Mouse (Mus musculus) limb, embryonic 13.5 days (tissue): ENCODE results near the gene C1qtnf5. TPM values are rescaled to one million over a fixed set of nuclear protein-coding genes. Genes with fewer than 3 reads are reported as not detected.

Source experiments
- ATAC-seq: fragments of 200-750 bp; cut with Nextera tagmentation; 2 replicates; pipeline ENCODE4 v1.8.0; 2017; ENCODE audit warnings: low read depth, moderate number of reproducible peaks, moderate TSS enrichment; ENCODE audit not compliant: low FRiP score
- H3K27ac ChIP-seq: fragments of 300-500 bp; sonication (generic); 2 replicates; pipeline ENCODE4 v1.5.1; 2015; ENCODE audit warnings: inconsistent platforms, mild to moderate bottlenecking, moderate library complexity
- H3K27me3 ChIP-seq: fragments of 300-500 bp; sonication (generic); 2 replicates; pipeline ENCODE4 v1.6.1; 2015; ENCODE audit warnings: mild to moderate bottlenecking, inconsistent platforms
- H3K36me3 ChIP-seq: fragments of 300-500 bp; sonication (generic); 2 replicates; pipeline ENCODE4 v1.6.1; 2015; ENCODE audit warnings: inconsistent platforms, mild to moderate bottlenecking, moderate library complexity
- H3K4me1 ChIP-seq: fragments of 300-500 bp; sonication (generic); 2 replicates; pipeline ENCODE4 v1.6.1; 2015; ENCODE audit warnings: inconsistent platforms
- H3K4me2 ChIP-seq: fragments of 300-500 bp; sonication (generic); replicated peaks from 2 replicates; pipeline ENCODE4 v1.6.1; 2015; ENCODE audit warnings: inconsistent platforms, mild to moderate bottlenecking, moderate library complexity
- H3K4me3 ChIP-seq: fragments of 300-500 bp; sonication (generic); 2 replicates; pipeline ENCODE4 v1.5.1; 2015; ENCODE audit warnings: moderate library complexity, mild to moderate bottlenecking, inconsistent platforms
- H3K9ac ChIP-seq: fragments of 300-500 bp; sonication (generic); 2 replicates; pipeline ENCODE4 v1.6.1; 2015; ENCODE audit warnings: mild to moderate bottlenecking, inconsistent platforms
- H3K9me3 ChIP-seq: fragments of 300-500 bp; sonication (generic); 2 replicates; pipeline ENCODE4 v1.6.1; 2016; ENCODE audit warnings: inconsistent platforms
- WGBS: fragments of 180-500 bp; shearing (Covaris S2); methylation state at CpG from one replicate; pipeline ENCODE4 v1.1.7; 2015; 5-methylcytosine and 5-hydroxymethylcytosine counted together
- polyA plus RNA-seq: library from polyadenylated mRNA; unstranded; fragments of >200 nt; fragmentation: Nextera tagmentation; extraction: Ambion mirVana; gene quantifications from 2 replicates; pipeline ENCODE4 v1.2.1, GENCODE M21; 2015

C1qtnf5 gene
- polyA plus RNA-seq, 1 experiment from 2014 or later: 3.4 TPM

DNA sequence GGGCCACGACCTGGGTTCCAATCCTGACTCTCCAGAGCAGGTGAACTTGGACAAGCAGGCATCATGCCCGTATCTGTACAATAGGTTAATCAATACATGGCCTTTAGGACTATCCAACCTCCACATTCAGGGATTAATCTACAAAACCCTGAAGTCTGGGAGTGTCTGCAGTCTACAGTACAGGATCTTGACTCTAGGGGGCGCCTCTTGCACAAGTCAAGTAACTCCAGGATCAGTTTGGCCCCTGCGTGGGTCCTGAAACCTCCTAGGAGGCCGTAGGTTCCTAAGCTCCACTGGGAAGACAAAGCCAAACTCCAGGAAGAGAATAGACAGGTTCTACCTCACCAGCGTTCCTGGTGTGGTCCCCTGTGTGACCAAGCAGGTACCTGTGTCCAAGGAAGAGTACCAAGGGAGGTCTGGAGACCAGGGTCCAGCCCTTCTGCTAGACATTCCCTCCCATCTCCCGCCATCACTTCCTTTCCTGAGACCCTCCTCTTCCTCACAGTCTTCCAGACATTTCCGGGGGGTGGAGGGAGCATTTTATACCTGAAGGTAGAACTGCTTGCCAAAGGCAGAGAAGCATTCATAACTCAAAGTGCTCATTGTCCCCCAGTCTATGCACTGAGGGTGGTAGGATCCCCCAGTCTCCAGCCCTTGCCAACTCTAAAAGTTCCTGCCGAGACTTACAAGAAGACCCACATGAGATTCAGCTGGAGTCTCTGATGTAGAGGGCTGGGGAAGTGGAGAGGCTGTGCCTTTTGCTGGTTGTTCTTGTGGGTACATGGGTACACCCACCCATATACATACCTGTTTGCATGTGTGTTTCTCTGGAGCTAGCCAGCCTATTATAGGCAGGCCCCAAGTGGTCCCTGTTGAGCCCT lies 32.4 kb upstream of the C1qtnf5 start:
- no peak for ATAC-seq
- Histone ChIP-seq H3K9me3 (no peaks in the 10 kb centered on the region), H3K36me3 (no peaks in the 10 kb centered on the region), H3K4me1 (peaks cover 42% of the 10 kb centered on the region), H3K9ac (no peak overlapping the region), H3K27ac (no peak overlapping the region), H3K4me2 (no peak overlapping the region), H3K4me3 (no peak overlapping the region), H3K27me3 (peaks cover 12% of the 10 kb centered on the region)
- WGBS: 59% methylated on average over 9 of the region's 9 CpGs

DNA sequence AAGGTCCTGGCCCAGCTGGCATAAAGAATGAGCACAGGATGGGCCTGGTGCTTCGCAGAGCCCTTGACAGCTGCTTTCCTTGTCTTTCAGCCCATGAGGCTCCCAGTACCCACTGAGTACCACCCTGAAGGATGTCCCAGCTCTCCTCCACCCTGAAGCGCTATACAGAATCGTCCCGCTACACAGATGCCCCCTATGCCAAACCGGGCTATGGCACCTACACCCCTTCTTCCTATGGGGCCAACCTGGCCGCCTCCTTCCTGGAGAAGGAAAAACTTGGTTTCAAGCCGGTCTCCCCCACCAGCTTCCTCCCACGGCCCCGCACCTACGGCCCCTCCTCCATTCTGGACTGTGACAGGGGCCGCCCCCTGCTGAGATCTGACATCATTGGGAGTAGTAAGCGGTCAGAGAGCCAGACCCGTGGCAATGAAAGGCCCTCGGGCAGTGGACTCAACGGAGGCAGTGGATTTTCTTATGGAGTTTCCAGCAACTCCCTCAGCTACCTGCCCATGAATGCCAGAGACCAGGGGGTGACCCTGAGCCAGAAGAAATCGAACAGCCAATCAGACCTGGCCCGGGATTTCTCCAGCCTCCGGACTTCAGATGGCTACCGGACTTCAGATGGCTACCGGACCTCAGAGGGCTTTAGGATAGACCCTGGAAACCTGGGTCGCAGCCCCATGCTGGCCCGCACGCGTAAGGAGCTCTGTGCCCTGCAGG lies 31.6 kb upstream of the C1qtnf5 start:
- Histone ChIP-seq H3K4me3 (no peak overlapping the region), H3K27ac (no peak overlapping the region), H3K4me2 (no peak overlapping the region), H3K4me1 (peaks cover 47% of the 10 kb centered on the region), H3K9me3 (no peaks in the 10 kb centered on the region), H3K9ac (no peak overlapping the region), H3K27me3 (peaks cover 6% of the 10 kb centered on the region; the same call in 1 of the 2 replicates), H3K36me3 (no peaks in the 10 kb centered on the region)
- 67% methylated on average over 24 of the region's 24 CpGs for WGBS
- no peak for ATAC-seq

DNA sequence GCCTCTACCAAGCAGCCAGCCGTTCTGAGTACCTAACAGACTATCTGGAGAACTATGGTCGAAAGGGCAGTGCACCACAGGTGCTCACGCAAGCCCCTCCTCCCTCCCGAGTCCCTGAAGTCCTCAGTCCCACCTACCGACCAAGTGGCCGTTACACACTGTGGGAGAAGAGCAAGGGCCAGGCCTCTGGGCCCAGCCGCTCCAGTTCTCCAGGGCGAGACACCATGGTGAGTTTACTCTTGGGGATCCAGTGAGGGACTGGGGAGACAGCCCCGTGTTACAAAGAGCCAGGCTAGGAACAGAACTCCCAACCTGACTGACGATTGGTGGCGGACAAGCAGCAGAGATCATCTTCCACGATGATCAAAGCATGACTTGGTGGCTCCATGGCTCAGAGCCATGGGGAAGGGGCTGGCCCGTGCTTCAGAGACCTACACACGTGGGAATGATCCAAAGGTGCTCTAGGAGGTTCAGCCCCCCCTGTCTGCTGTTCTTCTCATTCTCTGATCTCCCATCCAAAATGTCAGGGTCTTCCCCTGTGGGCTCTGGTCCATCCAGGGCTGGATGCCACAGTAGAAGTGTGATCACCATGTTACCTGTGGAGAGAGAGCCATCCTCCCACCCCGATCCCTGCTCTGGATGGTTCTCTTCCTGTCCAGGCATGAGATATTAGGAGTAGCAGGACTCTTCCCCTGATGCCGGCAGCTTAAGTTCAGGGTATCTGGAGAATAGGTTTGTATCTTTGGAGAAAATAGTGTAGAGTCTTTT lies 30.9 kb upstream of the C1qtnf5 start:
- peaks cover 47% of the 10 kb centered on the region for H3K4me1 ChIP-seq
- no peak overlapping the region for H3K27ac ChIP-seq
- H3K36me3 ChIP-seq: no peaks in the 10 kb centered on the region
- 68% methylated on average over 16 of the region's 16 CpGs for WGBS
- ATAC-seq: no peak
- H3K4me3 ChIP-seq: no peak overlapping the region
- H3K27me3 ChIP-seq: peaks cover 3% of the 10 kb centered on the region; the same call in 1 of the 2 replicates
- H3K4me2 ChIP-seq: no peak overlapping the region
- no peak overlapping the region for H3K9ac ChIP-seq
- H3K9me3 ChIP-seq: no peaks in the 10 kb centered on the region

DNA sequence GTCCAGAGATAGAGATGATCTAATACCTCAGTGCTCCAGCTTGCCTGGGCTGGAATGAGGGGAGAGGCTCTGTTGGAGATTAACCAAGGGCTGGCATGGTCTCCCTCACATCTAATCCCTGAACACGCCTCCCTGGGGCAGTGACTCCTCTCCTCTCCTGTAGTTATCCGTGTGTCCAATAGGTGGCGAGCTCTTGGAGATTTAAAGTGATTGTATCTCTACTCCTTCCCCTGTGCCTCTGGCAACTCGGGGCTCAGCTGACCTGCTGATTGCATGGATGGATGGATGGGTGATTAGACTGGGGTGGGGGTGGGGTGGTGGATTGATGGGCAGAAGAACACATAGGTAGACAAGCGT lies 30.3 kb upstream of the C1qtnf5 start:
- Histone ChIP-seq H3K9ac (no peak overlapping the region), H3K27me3 (no peaks in the 10 kb centered on the region; the same call in 1 of the 2 replicates), H3K9me3 (no peaks in the 10 kb centered on the region), H3K4me3 (no peak overlapping the region), H3K27ac (no peak overlapping the region), H3K36me3 (no peaks in the 10 kb centered on the region), H3K4me2 (no peak overlapping the region), H3K4me1 (peaks cover 48% of the 10 kb centered on the region)
- 21% methylated on average over 5 of the region's 5 CpGs for WGBS
- ATAC-seq: no peak

DNA sequence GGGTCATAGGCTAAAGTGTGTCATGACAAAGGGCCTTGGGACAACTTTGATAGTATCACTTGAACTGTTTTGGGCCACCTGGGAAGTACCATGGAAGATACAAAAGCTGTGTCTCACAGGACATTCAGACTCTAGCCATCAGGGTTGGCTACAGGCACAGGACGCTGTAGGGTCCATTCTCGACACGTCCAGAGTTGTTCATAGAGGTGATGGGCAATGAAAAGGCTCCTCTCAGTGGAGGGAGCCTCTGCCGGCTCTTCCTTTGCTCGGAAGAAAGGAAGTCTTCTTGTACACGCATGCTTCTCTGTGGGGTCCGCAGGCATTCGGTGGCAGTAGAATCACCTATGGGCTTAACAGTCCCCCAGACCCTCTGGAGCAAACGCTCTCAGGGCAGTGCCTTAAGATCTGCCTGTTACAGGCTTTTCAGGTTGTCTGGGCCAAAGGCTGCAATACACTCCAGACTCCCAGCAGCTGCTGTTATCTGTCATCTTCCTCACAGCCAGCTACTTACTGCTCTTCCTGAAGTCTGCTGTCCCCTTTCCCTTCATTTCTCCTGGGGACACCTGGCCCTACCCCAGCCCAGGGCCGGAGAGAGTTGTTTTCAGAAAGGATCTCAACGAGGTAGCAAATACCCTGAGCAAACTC lies 29.7 kb upstream of the C1qtnf5 start:
- peaks cover 3% of the 10 kb centered on the region; the same call in 1 of the 2 replicates for H3K27me3 ChIP-seq

DNA sequence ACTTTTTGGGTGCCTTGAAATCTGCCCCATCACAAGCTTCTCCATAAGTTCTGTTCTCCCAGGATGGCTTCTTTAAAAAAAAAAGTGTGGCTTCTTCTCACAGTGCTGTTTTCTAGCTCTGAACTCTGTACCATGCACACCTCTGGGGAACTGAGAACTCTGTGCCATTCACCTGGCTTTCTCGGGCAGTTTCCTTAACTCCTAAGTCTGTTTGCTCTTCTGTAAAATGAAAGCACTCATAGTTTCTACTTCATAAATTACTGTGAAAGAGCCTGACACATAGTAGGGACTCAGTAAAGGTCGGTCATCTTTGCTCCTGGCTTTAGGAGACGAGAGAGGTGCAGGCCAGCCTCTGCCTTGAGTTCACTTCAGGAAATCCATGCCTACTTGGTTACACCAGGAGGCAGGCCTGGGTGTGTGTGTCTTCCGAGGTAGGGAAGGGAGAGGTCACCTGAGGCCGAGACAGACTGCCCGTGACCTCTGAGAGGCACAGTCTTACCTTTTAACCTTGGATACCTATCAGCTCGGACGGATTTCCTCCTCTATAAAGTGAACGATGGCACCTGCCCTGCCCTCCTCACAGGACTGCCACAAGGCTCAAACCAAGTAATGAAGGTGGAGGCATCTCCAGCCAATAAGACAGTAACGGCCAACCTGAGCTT lies 28.8 kb upstream of the C1qtnf5 start:
- 79% methylated on average over 10 of the region's 10 CpGs for WGBS
- Histone ChIP-seq H3K4me1 (peaks cover 39% of the 10 kb centered on the region), H3K36me3 (no peaks in the 10 kb centered on the region), H3K9ac (no peak overlapping the region), H3K27me3 (peaks cover 11% of the 10 kb centered on the region), H3K4me3 (no peak overlapping the region), H3K4me2 (0 out of 2 replicates have a peak overlapping the region, but pooled peaks have one; percentile 21), H3K9me3 (no peaks in the 10 kb centered on the region), H3K27ac (no peak overlapping the region)
- ATAC-seq: no peak

More for the DNA sequence above, 29.7 kb upstream of the C1qtnf5 start:
- H3K9ac ChIP-seq: no peak overlapping the region
- WGBS: 86% methylated on average over 11 of the region's 11 CpGs
- H3K27ac ChIP-seq: no peak overlapping the region
- peaks cover 46% of the 10 kb centered on the region for H3K4me1 ChIP-seq
- no peak overlapping the region for H3K4me3 ChIP-seq
- H3K9me3 ChIP-seq: no peaks in the 10 kb centered on the region
- H3K36me3 ChIP-seq: no peaks in the 10 kb centered on the region
- no peak overlapping the region for H3K4me2 ChIP-seq
- no peak for ATAC-seq

DNA sequence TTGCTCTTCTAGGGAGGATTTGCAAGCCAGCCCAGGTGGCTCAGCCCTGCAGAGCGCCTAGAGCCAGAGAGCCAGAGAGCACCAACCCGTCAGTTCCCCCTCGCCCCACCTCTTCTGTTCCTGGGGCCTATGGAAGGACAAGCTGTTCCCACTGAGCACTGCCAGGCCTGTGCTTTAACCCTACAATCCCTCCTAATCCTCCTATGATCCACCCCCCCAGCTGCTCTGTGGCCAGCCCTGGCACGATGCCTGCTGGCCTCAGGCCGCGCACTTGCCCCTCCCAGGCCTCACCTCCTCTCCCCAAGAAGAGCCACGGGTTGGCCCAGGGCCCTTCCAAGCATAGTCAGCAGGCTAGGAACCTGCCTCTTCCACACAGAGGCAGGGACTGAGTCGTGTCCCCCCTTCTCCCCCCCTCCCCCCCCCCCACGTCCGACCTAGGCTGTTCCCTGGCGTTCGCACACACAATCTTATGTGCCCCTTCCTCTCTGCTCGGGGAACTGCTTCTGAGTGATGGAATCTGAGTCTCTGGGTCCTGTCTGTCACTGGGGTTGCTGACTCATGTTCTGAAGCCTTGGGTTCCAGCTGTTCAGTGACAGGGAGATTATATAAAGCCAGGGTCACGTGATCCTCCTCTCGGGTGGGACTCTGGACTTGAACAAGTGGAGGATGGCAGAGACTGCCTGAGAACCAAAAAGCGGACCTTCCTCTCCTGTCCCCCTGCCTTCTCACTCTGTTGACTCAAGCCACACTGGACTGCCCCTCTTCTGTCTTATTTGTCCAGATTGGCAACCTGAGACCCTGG lies 27.9 kb upstream of the C1qtnf5 start:
- no peaks in the 10 kb centered on the region for H3K36me3 ChIP-seq
- H3K27ac ChIP-seq: no peak overlapping the region
- WGBS: 30% methylated on average over 15 of the region's 16 CpGs
- peaks cover 47% of the 10 kb centered on the region for H3K4me1 ChIP-seq
- H3K4me2 ChIP-seq: 0 out of 2 replicates have a peak overlapping the region, but pooled peaks have one; percentile 21
- peaks cover 20% of the 10 kb centered on the region for H3K27me3 ChIP-seq
- H3K4me3 ChIP-seq: no peak overlapping the region
- peak; percentile 82 for ATAC-seq
- H3K9me3 ChIP-seq: no peaks in the 10 kb centered on the region
- no peak overlapping the region for H3K9ac ChIP-seq

DNA sequence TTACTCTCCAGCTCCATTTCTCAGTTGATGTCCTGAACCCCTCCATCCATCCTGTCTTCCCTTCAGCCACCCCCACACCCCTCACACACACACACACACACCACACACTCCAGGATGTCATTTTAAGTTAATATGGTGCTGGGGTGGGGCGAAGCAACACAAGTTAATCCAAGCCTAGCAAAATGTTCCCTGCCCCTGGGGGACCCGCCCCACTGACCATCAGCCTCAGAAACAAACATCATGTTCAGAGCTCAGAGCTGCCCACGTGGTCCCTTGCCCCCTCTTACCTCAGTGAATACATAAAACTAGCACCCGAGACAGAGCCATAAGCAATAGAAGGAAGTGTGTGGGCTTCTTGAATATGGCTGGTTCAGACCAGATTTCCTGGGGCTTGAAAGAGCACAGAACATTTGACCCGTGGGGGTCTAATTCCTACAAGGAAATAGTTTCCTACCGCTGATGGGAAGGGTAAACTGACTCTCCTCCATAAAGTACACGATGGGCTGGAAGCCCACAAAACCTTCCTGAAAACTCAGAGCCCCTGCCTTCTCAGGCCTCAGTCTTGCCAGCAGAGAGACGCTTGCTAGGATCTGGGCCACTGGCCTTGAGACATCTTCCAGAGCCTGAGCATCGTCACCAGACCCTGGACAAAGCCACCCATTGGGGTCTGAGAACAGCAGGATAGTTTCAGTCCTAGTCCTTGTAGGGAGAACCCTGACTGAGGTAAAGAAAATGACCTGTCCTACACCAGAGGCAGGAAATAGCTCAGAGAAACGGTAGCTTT lies 26.9 kb upstream of the C1qtnf5 start:
- Histone ChIP-seq H3K36me3 (no peaks in the 10 kb centered on the region), H3K27me3 (peaks cover 24% of the 10 kb centered on the region), H3K9ac (no peak overlapping the region), H3K27ac (no peak overlapping the region), H3K4me1 (peaks cover 53% of the 10 kb centered on the region), H3K9me3 (no peaks in the 10 kb centered on the region), H3K4me2 (no peak overlapping the region), H3K4me3 (no peak overlapping the region)
- no peak for ATAC-seq
- WGBS: 57% methylated on average over 10 of the region's 10 CpGs

DNA sequence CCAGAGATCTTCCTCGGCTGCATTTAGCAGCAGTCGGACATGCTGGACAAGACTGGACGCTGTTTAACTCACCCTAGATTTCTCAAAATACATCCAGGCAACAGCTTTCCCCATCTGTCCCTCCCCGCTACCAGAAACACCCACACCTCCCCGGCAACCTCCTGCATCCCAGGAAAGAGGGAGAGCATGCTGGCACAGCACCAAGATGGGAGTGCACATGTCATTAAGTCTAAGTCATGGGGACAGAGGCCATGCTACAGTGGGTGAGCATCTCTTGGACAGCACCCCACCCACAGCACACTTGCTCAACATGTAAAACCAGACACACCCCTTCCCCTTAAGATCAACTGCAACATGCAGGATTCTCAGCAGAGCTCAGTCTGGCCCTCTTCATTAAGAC lies 26.1 kb upstream of the C1qtnf5 start:
- H3K4me3 ChIP-seq: no peak overlapping the region
- whole genome bisulfite sequencing: 70% methylated on average over 5 of the region's 5 CpGs
- ATAC-seq: no peak
- H3K27me3 ChIP-seq: peaks cover 32% of the 10 kb centered on the region
- no peaks in the 10 kb centered on the region for H3K9me3 ChIP-seq
- no peaks in the 10 kb centered on the region for H3K36me3 ChIP-seq
- H3K27ac ChIP-seq: no peak overlapping the region
- H3K4me2 ChIP-seq: no peak overlapping the region
- H3K4me1 ChIP-seq: peaks cover 59% of the 10 kb centered on the region
- H3K9ac ChIP-seq: no peak overlapping the region

DNA sequence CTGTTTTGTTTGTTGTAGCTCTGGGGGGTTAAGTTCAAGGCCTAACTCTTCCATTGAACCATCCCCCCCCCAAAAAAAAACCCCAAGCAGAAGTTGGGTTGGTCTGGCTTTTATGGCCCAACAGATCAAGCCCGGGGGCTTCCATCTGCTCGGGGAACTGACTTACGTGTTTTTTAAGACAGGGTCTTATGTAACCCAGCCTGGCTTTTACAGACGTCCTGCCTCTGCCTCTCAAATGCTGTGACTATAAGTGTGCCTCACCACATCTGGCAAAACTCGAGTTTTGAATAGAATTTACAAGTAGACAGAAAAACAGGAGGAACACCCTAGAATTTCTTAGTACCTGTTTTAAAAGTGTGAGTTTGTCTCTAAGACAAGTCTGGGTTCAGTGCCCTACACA lies 25.5 kb upstream of the C1qtnf5 start:
- Histone ChIP-seq H3K27me3 (peaks cover 38% of the 10 kb centered on the region), H3K4me2 (0 out of 2 replicates have a peak overlapping the region, but pooled peaks have one; percentile 17), H3K9ac (no peak overlapping the region), H3K4me3 (no peak overlapping the region), H3K4me1 (peaks cover 63% of the 10 kb centered on the region), H3K27ac (no peak overlapping the region), H3K36me3 (no peaks in the 10 kb centered on the region), H3K9me3 (no peaks in the 10 kb centered on the region)
- 18% methylated on average over 5 of the region's 5 CpGs for WGBS
- ATAC-seq: no peak
